Mouse (Mus musculus): ENCODE measurements around the gene Arel1. TPM values are rescaled to one million over a fixed set of nuclear protein-coding genes. Genes with fewer than 3 reads are reported as not detected.

Gene Arel1
- total RNA-seq, 2 experiments from 2014 or later: 31.0 to 37.8 TPM

Other genes starting within 250 kb of the Arel1 start
- 127 and 145 TPM in 2 replicates for gene Npc2, start 197.7 kb downstream of the Arel1 start, total RNA-seq (2014; fragmentation: Nextera tagmentation)
- gene Npc2, start 197.7 kb downstream of the Arel1 start, total RNA-seq (2017): 85.9 and 86.0 TPM in 2 replicates
- 81.7 and 107 TPM in 2 replicates for gene Isca2, start 197.6 kb downstream of the Arel1 start, total RNA-seq (2014; fragmentation: Nextera tagmentation)
- gene Isca2, start 197.6 kb downstream of the Arel1 start, total RNA-seq (2017): 58.6 and 66.2 TPM in 2 replicates
- gene Ltbp2, start 94.4 kb downstream of the Arel1 start, total RNA-seq (2014; fragmentation: Nextera tagmentation): not detected in 2 replicates
- gene Ltbp2, start 94.4 kb downstream of the Arel1 start, total RNA-seq (2017): not detected in 2 replicates
- gene Fcf1, start within 50 bp of the Arel1 start, total RNA-seq (2014; fragmentation: Nextera tagmentation): 131 and 137 TPM in 2 replicates
- 120 and 140 TPM in 2 replicates for gene Fcf1, start within 50 bp of the Arel1 start, total RNA-seq (2017)
- gene Ylpm1, start 25.4 kb upstream of the Arel1 start, total RNA-seq (2014; fragmentation: Nextera tagmentation): 88.8 and 96.9 TPM in 2 replicates
- 50.0 and 50.5 TPM in 2 replicates for gene Ylpm1, start 25.4 kb upstream of the Arel1 start, total RNA-seq (2017)
- 0.90 and 2.9 TPM in 2 replicates for gene Prox2, start 139.9 kb upstream of the Arel1 start, total RNA-seq (2014; fragmentation: Nextera tagmentation)
- gene Prox2, start 139.9 kb upstream of the Arel1 start, total RNA-seq (2017): 1.1 and 1.5 TPM in 2 replicates
- 106 and 140 TPM in 2 replicates for gene Dlst, start 139.9 kb upstream of the Arel1 start, total RNA-seq (2014; fragmentation: Nextera tagmentation)
- gene Dlst, start 139.9 kb upstream of the Arel1 start, total RNA-seq (2017): 167 and 195 TPM in 2 replicates
- gene Rps6kl1, start 180.4 kb upstream of the Arel1 start, total RNA-seq (2014; fragmentation: Nextera tagmentation): not detected in 2 replicates
- not detected in 2 replicates for gene Rps6kl1, start 180.4 kb upstream of the Arel1 start, total RNA-seq (2017)
- not detected in 2 replicates for gene Pgf, start 206.9 kb upstream of the Arel1 start, total RNA-seq (2014; fragmentation: Nextera tagmentation)
- gene Pgf, start 206.9 kb upstream of the Arel1 start, total RNA-seq (2017): not detected in 2 replicates
- 51.8 and 89.9 TPM in 2 replicates for gene Eif2b2, start 248.6 kb upstream of the Arel1 start, total RNA-seq (2014; fragmentation: Nextera tagmentation)
- 44.0 and 61.7 TPM in 2 replicates for gene Eif2b2, start 248.6 kb upstream of the Arel1 start, total RNA-seq (2017)